Mouse (Mus musculus) ovary, adult 18-20 months (tissue): ENCODE data around the gene Tnnt2.

Source experiments
- DNase-seq: peaks from one replicate; pipeline ENCODE4 v3.0.0; 2022; ENCODE audit warnings: low spot score, mixed read lengths

Gene Tnnt2

DNA sequence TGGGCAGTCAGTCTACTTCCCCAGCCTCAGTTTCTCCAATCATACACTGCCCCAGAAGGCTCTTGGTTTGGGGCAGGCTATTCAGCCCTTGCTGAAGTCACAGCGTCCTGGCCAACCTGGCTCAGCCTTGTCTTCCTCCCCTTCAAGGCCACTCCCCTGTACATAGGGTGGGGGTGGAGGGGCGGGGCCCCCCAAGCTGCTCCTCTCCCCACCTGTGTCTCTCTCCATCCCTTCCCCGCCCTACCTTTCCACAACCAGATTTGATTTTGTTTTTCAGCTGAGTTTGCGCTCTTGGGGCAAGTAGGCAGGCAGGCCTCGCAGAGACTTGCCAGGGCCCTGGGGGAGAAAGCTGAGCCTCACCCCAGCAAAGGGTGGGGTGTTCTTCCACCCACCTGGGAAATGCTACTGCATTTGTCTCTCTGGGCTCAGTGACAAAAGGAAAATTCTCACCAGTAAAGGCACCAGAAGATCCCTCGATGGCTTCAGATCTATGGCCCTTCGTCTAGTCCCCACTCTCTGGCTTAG lies 63.9 kb downstream of the Tnnt2 start:
- DNase-seq, result no peak
